Mouse (Mus musculus) brain, adult 2 months (tissue): Measurements from ENCODE around the gene Pdlim4.
A peak's percentile ranks its signal among the peaks of the same experiment; 100 is the strongest.
"Not testable (repeated sequence)": the region's sequence is repeated elsewhere in the genome, so short reads cannot be mapped to it uniquely, and the experiment has no call there.

Experiments used
- DNase-seq: peaks from one replicate; pipeline ENCODE4 v3.0.0; 2011; ENCODE audit warnings: low read depth, low spot score

Gene Pdlim4

GRCm38 (mm10) chr11:54018893-54019732 lies 49.7 kb downstream of the Pdlim4 start:
- no peak for DNase-seq

GRCm38 (mm10) chr11:54017596-54017995 lies 51.2 kb downstream of the Pdlim4 start:
- DNase-seq: no peak

- DNase-seq: no peak
Measured at GRCm38 (mm10) chr11:54016051-54016450, 52.8 kb downstream of the Pdlim4 start.

GRCm38 (mm10) chr11:54012961-54013360 lies 55.9 kb downstream of the Pdlim4 start:
- DNase-seq: no peak

GRCm38 (mm10) chr11:54011255-54011654 lies 57.6 kb downstream of the Pdlim4 start:
- no peak for DNase-seq

GRCm38 (mm10) chr11:54008416-54008920 lies 60.3 kb downstream of the Pdlim4 start:
- DNase-seq: no peak

GRCm38 (mm10) chr11:54007717-54008116 lies 61.1 kb downstream of the Pdlim4 start:
- peak; percentile 96 for DNase-seq

GRCm38 (mm10) chr11:54006901-54007300 lies 61.9 kb downstream of the Pdlim4 start:
- DNase-seq: peak; percentile 81

GRCm38 (mm10) chr11:54006362-54006761 lies 62.5 kb downstream of the Pdlim4 start:
- not testable (repeated sequence) for DNase-seq
